Mouse (Mus musculus) cerebellum, adult 2 months (tissue): ENCODE data around the gene Col6a6.

Experiments used
- CTCF ChIP-seq: fragments of 200-500 bp; IDR thresholded peaks from 2 replicates; pipeline ENCODE4 v1.5.1; 2011; ENCODE audit warnings: low read depth, mild to moderate bottlenecking, control low read depth, low read length, moderate library complexity, borderline replicate concordance; ENCODE audit not compliant: insufficient read depth
- POLR2A ChIP-seq: fragments of 200-500 bp; IDR thresholded peaks from 2 replicates; pipeline ENCODE4 v1.6.1; 2011; ENCODE audit warnings: low read length, control low read depth, borderline replicate concordance; ENCODE audit not compliant: insufficient read depth

- TF ChIP-seq CTCF, result no peak
- TF ChIP-seq POLR2A, result no peak
These were observed 36.1 kb downstream of the Col6a6 start for GRCm38 (mm10) chr9:105791810-105792209.
